Mouse (Mus musculus): ENCODE measurements around the gene S100a7a. TPM values are rescaled to one million over a fixed set of nuclear protein-coding genes. Genes with fewer than 3 reads are reported as not detected.

Gene S100a7a
- polyA plus RNA-seq, 1 experiment from 2014 or later, result 0.08 TPM

DNA sequence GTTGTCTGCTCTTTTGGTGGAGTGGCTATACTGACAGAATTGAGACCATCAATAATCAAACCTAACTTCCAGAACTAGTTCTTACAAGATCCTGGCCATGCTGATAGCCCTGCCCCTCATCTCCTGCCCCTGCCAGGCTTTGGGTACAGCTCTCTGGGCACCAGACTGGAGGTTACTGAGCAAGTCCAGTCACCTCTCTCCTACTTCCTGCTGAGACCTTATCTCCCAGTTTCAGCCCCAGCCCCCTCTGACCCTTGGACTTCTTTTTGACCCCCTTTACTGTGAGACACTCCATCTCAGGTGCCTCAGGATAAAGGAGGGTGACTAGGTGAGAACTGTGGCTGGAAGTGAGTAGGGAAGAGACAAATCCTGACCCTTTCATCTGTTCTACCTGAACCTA, 44.7 kb upstream of the S100a7a start:
- ATAC-seq (no peak), DNase-seq (ENCODE audit: low spot score) (no peak)
- H3K9ac ChIP-seq (replicated peaks; ENCODE audit: low read depth), result no peak overlapping the region
- TF ChIP-seq EP300 (IDR thresholded peaks at IDR 0.05), result no peak
- TF ChIP-seq CTCF (IDR thresholded peaks at IDR 0.05), result no peak
- H3K9me3 ChIP-seq (ENCODE audit: low read length), result no peaks in the 10 kb centered on the region
- H3K27me3 ChIP-seq (replicated peaks; ENCODE audit: insufficient read depth, low read length), result no peaks in the 10 kb centered on the region
- H3K4me1 ChIP-seq (ENCODE audit: insufficient read depth, low read depth, low read length), result peaks cover 18% of the 10 kb centered on the region
- no peak overlapping the region for H3K27ac ChIP-seq (ENCODE audit: low read length)
- H3K36me3 ChIP-seq (ENCODE audit: insufficient read depth, low read length), result no peaks in the 10 kb centered on the region
- H3K4me3 ChIP-seq (ENCODE audit: low read depth, low read length), result no peak overlapping the region
- no peak overlapping the region for H3K4me2 ChIP-seq (replicated peaks; ENCODE audit: low read depth, low read length)

GRCm38 (mm10) chr3:90611494-90611893, 42.3 kb upstream of the S100a7a start:
- Histone ChIP-seq H3K4me2 (replicated peaks; ENCODE audit: low read depth, low read length) (no peak overlapping the region), H3K27me3 (replicated peaks; ENCODE audit: insufficient read depth, low read length) (no peaks in the 10 kb centered on the region), H3K9ac (replicated peaks; ENCODE audit: low read depth) (no peak overlapping the region), H3K4me1 (ENCODE audit: insufficient read depth, low read depth, low read length) (peaks cover 17% of the 10 kb centered on the region), H3K4me3 (ENCODE audit: low read depth, low read length) (no peak overlapping the region), H3K9me3 (ENCODE audit: low read length) (no peaks in the 10 kb centered on the region), H3K36me3 (ENCODE audit: insufficient read depth, low read length) (no peaks in the 10 kb centered on the region), H3K27ac (ENCODE audit: low read length) (no peak overlapping the region)
- DNase-seq (ENCODE audit: low spot score) (no peak), ATAC-seq (no peak)
- WGBS, result 74% methylated on average over 3 of the region's 3 CpGs
- TF ChIP-seq EP300 (IDR thresholded peaks at IDR 0.05), result no peak
- no peak for TF ChIP-seq CTCF (IDR thresholded peaks at IDR 0.05)

DNA sequence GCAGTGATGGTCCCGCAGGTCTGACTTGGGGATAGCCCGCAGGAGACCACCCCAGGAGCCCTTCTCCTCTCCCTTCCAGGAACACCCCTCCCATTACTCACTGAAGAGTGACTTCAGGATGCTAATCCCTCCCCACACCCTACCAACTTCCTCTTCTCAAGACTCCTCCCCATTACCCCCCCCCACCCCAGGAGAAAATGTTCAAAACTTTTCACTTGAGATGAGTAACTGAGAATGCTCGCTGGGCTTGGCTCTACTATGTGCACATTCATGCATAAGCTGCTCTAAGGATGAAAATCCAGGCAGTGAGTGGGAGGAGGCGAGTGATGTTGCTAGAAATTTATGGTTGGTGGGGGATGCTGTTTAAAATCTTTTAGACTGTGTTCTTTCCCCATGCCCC, 41.8 kb upstream of the S100a7a start:
- 74% methylated on average over 4 of the region's 4 CpGs for WGBS
- H3K9me3 ChIP-seq (ENCODE audit: low read length), result no peaks in the 10 kb centered on the region
- H3K9ac ChIP-seq (replicated peaks; ENCODE audit: low read depth), result no peak overlapping the region
- DNase-seq (ENCODE audit: low spot score) (peak; percentile 52), ATAC-seq (no peak)
- no peaks in the 10 kb centered on the region for H3K36me3 ChIP-seq (ENCODE audit: insufficient read depth, low read length)
- TF ChIP-seq CTCF (IDR thresholded peaks at IDR 0.05) (no peak), EP300 (IDR thresholded peaks at IDR 0.05) (no peak)
- no peak overlapping the region for H3K4me2 ChIP-seq (replicated peaks; ENCODE audit: low read depth, low read length)
- H3K4me3 ChIP-seq (ENCODE audit: low read depth, low read length), result no peak overlapping the region
- H3K27ac ChIP-seq (ENCODE audit: low read length), result no peak overlapping the region
- H3K4me1 ChIP-seq (ENCODE audit: insufficient read depth, low read depth, low read length), result peaks cover 17% of the 10 kb centered on the region
- no peaks in the 10 kb centered on the region for H3K27me3 ChIP-seq (replicated peaks; ENCODE audit: insufficient read depth, low read length)

GRCm38 (mm10) chr3:90612728-90613291, 41.0 kb upstream of the S100a7a start, which contains the start of gene S100a6:
S100a6 (plus strand) TSS chr3:90612882.
- WGBS, result under 1% methylated on average over 21 of the region's 23 CpGs
- peak; percentile 80 for ATAC-seq
- Histone ChIP-seq H3K4me3 (ENCODE audit: low read depth, low read length) (peak within 1 kb of the TSS; percentile 39), H3K36me3 (ENCODE audit: insufficient read depth, low read length) (no peaks in the 10 kb centered on the region), H3K27ac (ENCODE audit: low read length) (peak within 1 kb of the TSS; percentile 54), H3K27me3 (replicated peaks; ENCODE audit: insufficient read depth, low read length) (no peaks in the 10 kb centered on the region), H3K4me1 (ENCODE audit: insufficient read depth, low read depth, low read length) (peaks cover 17% of the 10 kb centered on the region), H3K9ac (replicated peaks; ENCODE audit: low read depth) (peak within 1 kb of the TSS; percentile 54), H3K9me3 (ENCODE audit: low read length) (no peaks in the 10 kb centered on the region), H3K4me2 (replicated peaks; ENCODE audit: low read depth, low read length) (peak within 1 kb of the TSS; percentile 65)
- DNase-seq (ENCODE audit: low spot score), result peak; percentile 84
- TF ChIP-seq CTCF (IDR thresholded peaks at IDR 0.05) (peak; percentile 83), EP300 (IDR thresholded peaks at IDR 0.05) (peak; percentile 53)

GRCm38 (mm10) chr3:90613461-90614147, 40.2 kb upstream of the S100a7a start:
- H3K27me3 ChIP-seq (replicated peaks; ENCODE audit: insufficient read depth, low read length), result no peaks in the 10 kb centered on the region
- H3K27ac ChIP-seq (ENCODE audit: low read length), result peak overlapping the region; percentile 76
- H3K4me1 ChIP-seq (ENCODE audit: insufficient read depth, low read depth, low read length), result peaks cover 17% of the 10 kb centered on the region
- TF ChIP-seq EP300 (IDR thresholded peaks at IDR 0.05) (no peak), CTCF (IDR thresholded peaks at IDR 0.05) (no peak)
- H3K4me2 ChIP-seq (replicated peaks; ENCODE audit: low read depth, low read length), result peak overlapping the region; percentile 65
- no peaks in the 10 kb centered on the region for H3K36me3 ChIP-seq (ENCODE audit: insufficient read depth, low read length)
- H3K9ac ChIP-seq (replicated peaks; ENCODE audit: low read depth), result peak overlapping the region; percentile 54; the same call in 1 of the 2 replicates
- no peak for DNase-seq (ENCODE audit: low spot score)
- peak overlapping the region; percentile 39 for H3K4me3 ChIP-seq (ENCODE audit: low read depth, low read length)
- 46% methylated on average over 7 of the region's 7 CpGs for WGBS
- H3K9me3 ChIP-seq (ENCODE audit: low read length), result no peaks in the 10 kb centered on the region
- no peak for ATAC-seq

GRCm38 (mm10) chr3:90614148-90614530, 39.7 kb upstream of the S100a7a start:
- H3K4me3 ChIP-seq (ENCODE audit: low read depth, low read length), result peak overlapping the region; percentile 39; the same call in 1 of the 2 replicates
- H3K4me2 ChIP-seq (replicated peaks; ENCODE audit: low read depth, low read length), result peak overlapping the region; percentile 65

More at GRCm38 (mm10) chr3:90614148-90614530, 39.7 kb upstream of the S100a7a start:
- H3K36me3 ChIP-seq (ENCODE audit: insufficient read depth, low read length), result no peaks in the 10 kb centered on the region
- TF ChIP-seq CTCF (IDR thresholded peaks at IDR 0.05) (no peak), EP300 (IDR thresholded peaks at IDR 0.05) (no peak)
- WGBS, result 69% methylated on average over 6 of the region's 6 CpGs
- 0 out of 2 replicates have a peak overlapping the region, but pooled peaks have one; percentile 54 for H3K9ac ChIP-seq (replicated peaks; ENCODE audit: low read depth)
- DNase-seq (ENCODE audit: low spot score) (no peak), ATAC-seq (no peak)
- H3K9me3 ChIP-seq (ENCODE audit: low read length), result no peaks in the 10 kb centered on the region
- no peaks in the 10 kb centered on the region for H3K27me3 ChIP-seq (replicated peaks; ENCODE audit: insufficient read depth, low read length)
- peaks cover 17% of the 10 kb centered on the region for H3K4me1 ChIP-seq (ENCODE audit: insufficient read depth, low read depth, low read length)
- peak overlapping the region; percentile 76 for H3K27ac ChIP-seq (ENCODE audit: low read length)

Data from lung, postnatal 0 days (tissue).